Mouse (Mus musculus) heart, embryonic 11.5 days (tissue): ENCODE results near the gene Ankar. TPM values are rescaled to one million over a fixed set of nuclear protein-coding genes. Genes with fewer than 3 reads are reported as not detected.

Experiments
- ATAC-seq: fragments of 200-750 bp; cut with Nextera tagmentation; replicated peaks from 2 replicates; pipeline ENCODE4 v1.8.0; 2017; ENCODE audit warnings: moderate library complexity; ENCODE audit not compliant: insufficient number of reproducible peaks, low FRiP score, low TSS enrichment
- H3K27ac ChIP-seq: fragments of 300-500 bp; sonication (generic); 2 replicates; pipeline ENCODE4 v1.5.1; 2014; ENCODE audit warnings: mild to moderate bottlenecking, low read depth, low read length
- H3K27me3 ChIP-seq: fragments of 300-500 bp; sonication (generic); 2 replicates; pipeline ENCODE4 v1.6.1; 2014; ENCODE audit warnings: mild to moderate bottlenecking, low read length, mixed read lengths; ENCODE audit not compliant: control insufficient read depth, insufficient read depth
- H3K36me3 ChIP-seq: fragments of 300-500 bp; sonication (generic); 2 replicates; pipeline ENCODE4 v1.6.1; 2014; ENCODE audit warnings: mild to moderate bottlenecking, low read length, moderate library complexity, mixed read lengths; ENCODE audit not compliant: control insufficient read depth, insufficient read depth
- H3K4me1 ChIP-seq: fragments of 300-500 bp; sonication (generic); 2 replicates; pipeline ENCODE4 v1.6.1; 2014; ENCODE audit warnings: low read length; ENCODE audit not compliant: control insufficient read depth, insufficient read depth
- H3K4me2 ChIP-seq: fragments of 300-500 bp; sonication (generic); 2 replicates; pipeline ENCODE4 v1.6.1; 2014; ENCODE audit warnings: mild to moderate bottlenecking, moderate library complexity
- H3K4me3 ChIP-seq: fragments of 300-500 bp; sonication (generic); 2 replicates; pipeline ENCODE4 v1.5.1; 2014; ENCODE audit warnings: low read depth, low read length
- H3K9ac ChIP-seq: fragments of 300-500 bp; sonication (generic); 2 replicates; pipeline ENCODE4 v1.6.1; 2014; ENCODE audit warnings: mild to moderate bottlenecking, low read depth, low read length, moderate library complexity
- H3K9me3 ChIP-seq: fragments of 300-500 bp; sonication (generic); replicated peaks from 2 replicates; pipeline ENCODE4 v1.6.1; 2016; ENCODE audit warnings: low read length; ENCODE audit not compliant: control insufficient read depth
- WGBS: fragments of 180-500 bp; shearing (Covaris S2); extraction: QIAGEN DNeasy Blood & Tissue Kit; methylation state at CpG from one replicate; pipeline ENCODE4 v1.1.7; 2014; ENCODE audit not compliant: insufficient replicate concordance; 5-methylcytosine and 5-hydroxymethylcytosine counted together
- polyA plus RNA-seq: library from polyadenylated mRNA; unstranded; fragments of >200 nt; fragmentation: Nextera tagmentation; extraction: Ambion mirVana; gene quantifications from 2 replicates; pipeline ENCODE4 v1.2.1, GENCODE M21; 2014

The Ankar gene
- polyA plus RNA-seq, 1 experiment from 2014 or later, result not detected

DNA sequence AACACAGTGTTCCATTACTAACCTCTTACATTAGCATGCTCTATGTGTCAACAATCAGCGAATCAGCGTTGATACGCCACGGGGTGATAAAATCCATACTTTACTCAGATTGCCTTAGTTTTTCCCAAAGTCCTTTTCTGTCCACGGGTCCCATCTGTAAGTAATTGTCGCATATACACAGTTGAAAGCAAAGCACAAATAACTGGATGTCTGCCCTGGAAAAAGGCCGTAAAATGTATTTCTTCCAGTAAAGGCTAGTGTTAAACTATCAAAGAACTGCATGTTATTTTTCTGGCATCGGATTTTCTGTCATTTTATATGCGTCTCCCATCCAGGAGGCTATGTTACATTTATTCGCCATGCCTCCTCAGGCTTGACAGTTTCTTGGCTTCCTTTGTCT is 29.7 kb upstream of the Ankar start:
- Histone ChIP-seq H3K27me3 (no peaks in the 10 kb centered on the region), H3K4me2 (no peak overlapping the region), H3K36me3 (no peaks in the 10 kb centered on the region), H3K4me3 (no peak overlapping the region), H3K9me3 (no peaks in the 10 kb centered on the region), H3K9ac (no peak overlapping the region), H3K4me1 (no peaks in the 10 kb centered on the region), H3K27ac (no peak overlapping the region)
- no peak for ATAC-seq
- WGBS, result 81% methylated on average over 10 of the region's 10 CpGs

DNA sequence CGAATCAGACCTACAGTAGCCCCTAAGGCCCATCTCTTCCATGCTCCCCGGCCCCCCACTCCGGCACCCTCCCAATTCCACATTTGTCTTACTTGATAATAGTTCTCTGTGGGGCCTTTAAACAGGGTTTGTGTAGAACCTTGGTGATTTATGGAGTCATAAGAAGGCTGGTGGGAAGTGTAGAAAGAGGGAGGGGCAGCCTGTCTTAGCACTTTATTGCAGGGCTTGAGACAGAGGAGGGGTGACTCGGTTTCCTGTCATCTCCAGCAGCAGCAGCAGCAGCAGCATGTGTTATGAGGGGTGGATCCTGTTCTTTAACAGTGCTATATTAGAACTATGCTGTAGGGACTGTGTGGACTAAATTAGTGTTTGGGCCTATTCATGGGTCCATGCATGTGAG is 28.4 kb upstream of the Ankar start:
- Histone ChIP-seq H3K9ac (no peak overlapping the region), H3K4me1 (no peaks in the 10 kb centered on the region), H3K36me3 (no peaks in the 10 kb centered on the region), H3K4me3 (no peak overlapping the region), H3K27ac (no peak overlapping the region), H3K4me2 (no peak overlapping the region), H3K27me3 (no peaks in the 10 kb centered on the region), H3K9me3 (no peaks in the 10 kb centered on the region)
- 85% methylated on average over 4 of the region's 4 CpGs for WGBS
- ATAC-seq, result no peak

DNA sequence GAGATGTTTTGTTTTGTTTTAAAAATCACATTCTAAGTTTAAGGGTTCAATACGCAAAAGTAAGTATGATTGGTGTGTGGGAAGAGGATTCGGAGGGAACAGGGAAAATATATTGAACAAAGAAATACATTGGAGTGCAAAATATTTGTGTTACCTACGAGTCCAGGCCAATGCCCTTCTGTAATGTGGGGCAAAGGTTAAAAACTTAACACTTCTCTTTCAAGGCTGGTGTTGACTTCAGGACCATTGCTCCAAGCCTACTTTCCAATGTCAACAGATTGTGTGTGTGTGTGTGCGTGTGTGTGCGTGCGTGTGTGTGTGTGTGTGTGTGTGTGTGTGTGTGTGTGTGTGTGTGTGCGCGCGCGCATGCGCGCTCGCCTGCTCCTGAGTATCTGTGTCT is 25.6 kb upstream of the Ankar start:
- no peaks in the 10 kb centered on the region for H3K27me3 ChIP-seq
- ATAC-seq, result no peak
- no peaks in the 10 kb centered on the region for H3K9me3 ChIP-seq
- whole genome bisulfite sequencing, result 94% methylated on average over 13 of the region's 13 CpGs
- no peaks in the 10 kb centered on the region for H3K4me1 ChIP-seq
- no peak overlapping the region for H3K27ac ChIP-seq
- H3K36me3 ChIP-seq, result no peaks in the 10 kb centered on the region
- H3K4me3 ChIP-seq, result no peak overlapping the region
- no peak overlapping the region for H3K4me2 ChIP-seq
- H3K9ac ChIP-seq, result no peak overlapping the region

GRCm38 (mm10) chr1:72724354-72724753 is 24.0 kb upstream of the Ankar start:
- Histone ChIP-seq H3K4me1 (no peaks in the 10 kb centered on the region), H3K4me2 (no peak overlapping the region), H3K9me3 (no peaks in the 10 kb centered on the region), H3K9ac (no peak overlapping the region), H3K36me3 (no peaks in the 10 kb centered on the region), H3K27ac (no peak overlapping the region), H3K27me3 (no peaks in the 10 kb centered on the region), H3K4me3 (no peak overlapping the region)
- no peak for ATAC-seq
- WGBS, result 84% methylated on average over 2 of the region's 2 CpGs

DNA sequence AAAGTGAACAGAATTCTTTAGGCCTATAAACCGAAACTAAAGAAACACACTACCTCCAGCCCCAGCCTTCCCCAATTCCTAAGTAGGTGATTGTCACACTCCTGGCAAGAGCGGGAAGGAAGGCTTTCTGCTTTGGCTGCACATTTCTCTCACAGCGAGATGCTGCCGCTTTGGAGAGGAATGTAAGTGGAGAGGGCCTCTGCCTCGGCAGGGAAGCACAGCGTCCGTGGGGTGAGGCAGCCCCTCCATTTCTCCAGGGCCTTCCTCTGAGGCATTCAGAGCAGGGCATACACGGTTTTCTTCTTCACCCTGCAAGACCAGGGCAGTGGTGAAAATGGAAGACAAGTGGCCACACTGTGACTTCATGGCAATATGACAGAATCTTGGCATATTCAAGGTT is 22.3 kb upstream of the Ankar start:
- no peaks in the 10 kb centered on the region for H3K27me3 ChIP-seq
- H3K9ac ChIP-seq, result no peak overlapping the region
- WGBS, result 43% methylated on average over 8 of the region's 8 CpGs

GRCm38 (mm10) chr1:72720115-72720725 is 19.8 kb upstream of the Ankar start:
- Histone ChIP-seq H3K36me3 (no peaks in the 10 kb centered on the region), H3K9ac (no peak overlapping the region), H3K27me3 (no peaks in the 10 kb centered on the region), H3K27ac (no peak overlapping the region), H3K4me1 (no peaks in the 10 kb centered on the region), H3K4me2 (no peak overlapping the region), H3K4me3 (no peak overlapping the region), H3K9me3 (no peaks in the 10 kb centered on the region)
- 53% methylated on average over 6 of the region's 6 CpGs for WGBS
- ATAC-seq, result no peak

More for the DNA sequence above, 22.3 kb upstream of the Ankar start:
- no peak for ATAC-seq
- no peak overlapping the region for H3K27ac ChIP-seq
- H3K4me2 ChIP-seq, result no peak overlapping the region
- no peaks in the 10 kb centered on the region for H3K9me3 ChIP-seq
- H3K36me3 ChIP-seq, result no peaks in the 10 kb centered on the region
- H3K4me1 ChIP-seq, result no peaks in the 10 kb centered on the region
- H3K4me3 ChIP-seq, result no peak overlapping the region

GRCm38 (mm10) chr1:72718846-72719245 is 18.5 kb upstream of the Ankar start:
- 21% methylated on average over 5 of the region's 5 CpGs for WGBS
- no peak overlapping the region for H3K9ac ChIP-seq
- H3K4me3 ChIP-seq, result no peak overlapping the region
- peaks cover 7% of the 10 kb centered on the region; the same call in 1 of the 2 replicates for H3K36me3 ChIP-seq
- H3K27ac ChIP-seq, result no peak overlapping the region
- no peak overlapping the region for H3K4me2 ChIP-seq
- no peaks in the 10 kb centered on the region for H3K4me1 ChIP-seq
- no peaks in the 10 kb centered on the region for H3K27me3 ChIP-seq
- ATAC-seq, result no peak; the same call in 1 of the 2 replicates
- H3K9me3 ChIP-seq, result no peaks in the 10 kb centered on the region

DNA sequence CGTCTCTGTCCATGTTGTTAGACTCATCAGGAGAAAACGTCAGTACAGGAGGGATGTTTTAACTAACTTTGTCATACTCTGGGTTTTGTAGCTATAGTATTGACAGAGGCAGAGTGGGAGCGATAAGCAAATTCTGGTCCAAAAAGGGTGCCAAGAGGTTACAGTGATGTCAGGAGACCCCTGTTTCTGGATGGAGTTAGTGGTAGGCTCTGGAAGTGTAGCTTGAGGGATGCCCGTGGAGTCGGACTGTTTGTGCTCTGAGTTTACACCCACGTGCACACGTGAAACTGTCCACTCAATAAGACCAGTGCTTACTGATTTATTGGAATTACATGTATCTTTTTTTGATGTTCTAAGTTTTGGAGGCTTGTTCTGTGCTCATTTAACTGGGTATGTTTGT is 17.2 kb upstream of the Ankar start:
- H3K4me1 ChIP-seq, result peaks cover 8% of the 10 kb centered on the region
- no peaks in the 10 kb centered on the region for H3K9me3 ChIP-seq
- H3K27ac ChIP-seq, result no peak overlapping the region
- no peak overlapping the region for H3K4me3 ChIP-seq
- WGBS, result 90% methylated on average over 7 of the region's 7 CpGs
- peaks cover 15% of the 10 kb centered on the region; the same call in 1 of the 2 replicates for H3K36me3 ChIP-seq
- H3K27me3 ChIP-seq, result no peaks in the 10 kb centered on the region
- H3K9ac ChIP-seq, result no peak overlapping the region
- ATAC-seq, result no peak
- no peak overlapping the region for H3K4me2 ChIP-seq

- no peak for ATAC-seq
- Histone ChIP-seq H3K36me3 (peaks cover 15% of the 10 kb centered on the region; the same call in 1 of the 2 replicates), H3K27ac (no peak overlapping the region), H3K9me3 (no peaks in the 10 kb centered on the region), H3K9ac (no peak overlapping the region), H3K4me2 (no peak overlapping the region), H3K27me3 (no peaks in the 10 kb centered on the region), H3K4me3 (no peak overlapping the region), H3K4me1 (peaks cover 11% of the 10 kb centered on the region)
- 12% methylated on average over 5 of the region's 5 CpGs for WGBS
Measured at GRCm38 (mm10) chr1:72716926-72717325, 16.5 kb upstream of the Ankar start.
